Mouse (Mus musculus): ENCODE data around the gene Cyyr1. TPM values are rescaled to one million over a fixed set of nuclear protein-coding genes. Genes with fewer than 3 reads are reported as not detected.
"Not testable (repeated sequence)": the region's sequence is repeated elsewhere in the genome, so short reads cannot be mapped to it uniquely, and the experiment has no call there.

Gene Cyyr1
- polyA plus RNA-seq (2015; fragmentation: Nextera tagmentation; extraction: Ambion mirVana): 6.1 and 6.9 TPM in 2 replicates

- not testable (repeated sequence) for H3K4me1 ChIP-seq (ENCODE audit: control insufficient read depth, insufficient read depth, low read length); H3K27ac ChIP-seq (ENCODE audit: low read length); H3K9ac ChIP-seq (ENCODE audit: low read length); H3K4me2 ChIP-seq (ENCODE audit: low read depth, low read length); H3K4me3 ChIP-seq (ENCODE audit: low read length); H3K9me3 ChIP-seq (replicated peaks; ENCODE audit: control insufficient read depth, low read length); H3K36me3 ChIP-seq (ENCODE audit: control insufficient read depth, insufficient read depth); H3K27me3 ChIP-seq (ENCODE audit: control insufficient read depth, insufficient read depth, low read length); ATAC-seq (replicated peaks; ENCODE audit: extremely low read depth, insufficient read depth, low FRiP score)
- WGBS: 70% methylated on average over 7 of the region's 13 CpGs
Observed at GRCm38 (mm10) chr16:85553297-85553696, at the start of gene Cyyr1. Gene Cyyr1, minus strand, starts transcription at chr16:85553397.

GRCm38 (mm10) chr16:85588844-85589243, 35.6 kb upstream of the Cyyr1 start:
- Histone ChIP-seq H3K4me1 (ENCODE audit: control insufficient read depth, insufficient read depth, low read length) (no peaks in the 10 kb centered on the region), H3K4me2 (ENCODE audit: low read depth, low read length) (no peak overlapping the region), H3K9ac (ENCODE audit: low read length) (no peak overlapping the region), H3K9me3 (replicated peaks; ENCODE audit: control insufficient read depth, low read length) (no peaks in the 10 kb centered on the region), H3K36me3 (ENCODE audit: control insufficient read depth, insufficient read depth) (no peaks in the 10 kb centered on the region), H3K27ac (ENCODE audit: low read length) (no peak overlapping the region), H3K27me3 (ENCODE audit: control insufficient read depth, insufficient read depth, low read length) (no peaks in the 10 kb centered on the region), H3K4me3 (ENCODE audit: low read length) (no peak overlapping the region)
- no peak for ATAC-seq (replicated peaks; ENCODE audit: extremely low read depth, insufficient read depth, low FRiP score)
- 64% methylated on average over 7 of the region's 7 CpGs for WGBS

DNA sequence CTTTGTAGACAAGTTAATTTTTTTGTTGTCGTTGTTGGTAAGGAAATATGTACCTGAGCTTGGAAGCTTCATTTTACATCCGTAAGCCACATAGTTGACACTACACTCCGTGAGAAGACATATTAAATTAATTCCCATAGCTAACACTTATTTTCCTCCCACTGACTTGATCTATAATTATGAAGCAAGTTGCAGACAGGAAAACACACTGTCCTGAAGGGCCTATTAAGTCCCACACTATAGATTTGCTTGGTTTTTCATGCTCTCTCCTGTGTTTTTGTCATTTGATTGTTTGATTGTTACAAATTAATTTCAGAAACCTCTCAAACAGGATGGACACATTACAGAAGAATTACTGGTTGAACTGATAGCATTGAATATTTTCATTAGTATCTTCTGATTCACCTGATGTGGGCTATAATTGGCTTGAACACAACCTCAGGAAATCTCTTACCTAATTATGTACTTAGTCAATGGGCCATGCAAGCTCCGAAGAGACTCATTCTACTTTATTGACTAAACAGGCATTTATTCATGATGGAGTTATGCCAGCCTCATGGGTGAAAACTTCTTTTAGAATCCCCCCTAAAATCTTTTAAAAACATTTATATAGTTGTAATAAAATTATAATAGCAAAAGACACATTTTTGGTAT, 34.5 kb upstream of the Cyyr1 start:
- no peak for ATAC-seq (replicated peaks; ENCODE audit: extremely low read depth, insufficient read depth, low FRiP score)
- Histone ChIP-seq H3K27me3 (ENCODE audit: control insufficient read depth, insufficient read depth, low read length) (no peaks in the 10 kb centered on the region), H3K4me1 (ENCODE audit: control insufficient read depth, insufficient read depth, low read length) (no peaks in the 10 kb centered on the region), H3K27ac (ENCODE audit: low read length) (no peak overlapping the region), H3K4me2 (ENCODE audit: low read depth, low read length) (no peak overlapping the region), H3K4me3 (ENCODE audit: low read length) (no peak overlapping the region), H3K36me3 (ENCODE audit: control insufficient read depth, insufficient read depth) (no peaks in the 10 kb centered on the region), H3K9me3 (replicated peaks; ENCODE audit: control insufficient read depth, low read length) (no peaks in the 10 kb centered on the region), H3K9ac (ENCODE audit: low read length) (no peak overlapping the region)
- 90% methylated on average over 4 of the region's 4 CpGs for WGBS

DNA sequence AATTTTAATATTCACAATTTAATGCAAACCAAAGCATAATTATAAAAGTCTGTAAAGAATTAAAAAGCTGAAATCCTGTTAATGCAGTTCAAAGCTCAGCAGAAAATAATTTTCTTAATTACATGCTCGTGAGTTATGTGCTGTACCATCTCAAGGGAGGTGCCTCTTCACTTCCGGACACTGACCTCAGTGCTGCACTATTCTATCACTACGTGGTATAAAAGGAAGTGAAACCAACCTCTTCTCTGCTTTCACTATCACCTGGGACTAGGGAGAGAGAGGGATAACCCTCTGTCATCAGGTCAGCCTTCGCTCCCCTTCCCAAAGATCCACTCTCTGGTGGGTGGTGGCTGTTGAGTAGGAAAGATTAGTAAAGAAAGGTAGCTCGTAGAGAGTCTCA, 13.3 kb upstream of the Cyyr1 start:
- Histone ChIP-seq H3K4me2 (ENCODE audit: low read depth, low read length) (no peak overlapping the region), H3K4me3 (ENCODE audit: low read length) (no peak overlapping the region), H3K27ac (ENCODE audit: low read length) (no peak overlapping the region), H3K4me1 (ENCODE audit: control insufficient read depth, insufficient read depth, low read length) (no peaks in the 10 kb centered on the region), H3K9me3 (replicated peaks; ENCODE audit: control insufficient read depth, low read length) (no peaks in the 10 kb centered on the region), H3K9ac (ENCODE audit: low read length) (no peak overlapping the region), H3K36me3 (ENCODE audit: control insufficient read depth, insufficient read depth) (no peaks in the 10 kb centered on the region), H3K27me3 (ENCODE audit: control insufficient read depth, insufficient read depth, low read length) (no peaks in the 10 kb centered on the region)
- ATAC-seq (replicated peaks; ENCODE audit: extremely low read depth, insufficient read depth, low FRiP score): no peak
- 72% methylated on average over 5 of the region's 5 CpGs for WGBS

DNA sequence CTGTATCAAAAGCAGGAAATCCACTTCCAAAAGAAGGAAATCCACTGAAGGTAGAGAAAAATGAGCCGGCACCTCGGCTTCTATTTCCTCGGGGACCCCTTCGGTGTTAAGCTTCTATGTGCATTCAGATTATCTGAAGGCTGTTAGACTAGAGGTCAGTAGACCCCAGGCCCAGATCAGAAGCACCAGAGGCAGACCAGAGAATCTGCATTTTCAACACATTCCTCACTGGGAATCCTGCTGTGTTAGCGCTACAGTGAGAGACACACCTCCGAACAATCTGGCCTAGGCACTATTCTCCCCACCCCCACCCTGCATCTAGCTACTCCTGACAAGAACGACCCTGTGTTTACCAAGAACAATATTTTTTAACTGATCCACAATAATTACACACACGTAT, 641 bp upstream of the Cyyr1 start:
- no peak for ATAC-seq (replicated peaks; ENCODE audit: extremely low read depth, insufficient read depth, low FRiP score)
- Histone ChIP-seq H3K9ac (ENCODE audit: low read length) (no peak overlapping the region), H3K27ac (ENCODE audit: low read length) (no peak overlapping the region), H3K4me2 (ENCODE audit: low read depth, low read length) (no peak overlapping the region), H3K9me3 (replicated peaks; ENCODE audit: control insufficient read depth, low read length) (no peaks in the 10 kb centered on the region), H3K36me3 (ENCODE audit: control insufficient read depth, insufficient read depth) (no peaks in the 10 kb centered on the region), H3K4me1 (ENCODE audit: control insufficient read depth, insufficient read depth, low read length) (no peaks in the 10 kb centered on the region), H3K4me3 (ENCODE audit: low read length) (no peak overlapping the region), H3K27me3 (ENCODE audit: control insufficient read depth, insufficient read depth, low read length) (no peaks in the 10 kb centered on the region)
- WGBS: 38% methylated on average over 8 of the region's 8 CpGs

DNA sequence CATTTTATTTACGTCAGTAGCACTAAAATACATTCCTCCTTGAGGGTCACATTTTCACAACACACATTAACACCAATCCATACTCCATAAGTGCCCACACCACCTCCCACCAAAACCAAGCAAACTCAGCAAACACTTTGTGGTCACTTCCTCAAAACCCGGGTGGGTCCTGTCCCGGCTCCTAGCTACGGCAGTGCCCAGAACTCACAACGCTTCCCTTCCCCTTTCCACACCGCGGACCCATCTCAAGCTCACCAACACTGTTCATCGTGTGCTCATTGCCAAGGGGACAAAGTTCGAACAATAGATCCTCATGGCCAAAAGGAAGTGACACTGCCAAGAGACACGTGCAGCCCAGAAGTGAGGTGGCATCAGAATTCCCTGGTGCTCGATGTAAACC, 1.2 kb downstream of the Cyyr1 start:
- WGBS: 83% methylated on average over 1 of the region's 11 CpGs
- H3K4me1 ChIP-seq (ENCODE audit: control insufficient read depth, insufficient read depth, low read length); H3K36me3 ChIP-seq (ENCODE audit: control insufficient read depth, insufficient read depth); H3K4me2 ChIP-seq (ENCODE audit: low read depth, low read length); H3K4me3 ChIP-seq (ENCODE audit: low read length); H3K27me3 ChIP-seq (ENCODE audit: control insufficient read depth, insufficient read depth, low read length); H3K27ac ChIP-seq (ENCODE audit: low read length); ATAC-seq (replicated peaks; ENCODE audit: extremely low read depth, insufficient read depth, low FRiP score); H3K9ac ChIP-seq (ENCODE audit: low read length); H3K9me3 ChIP-seq (replicated peaks; ENCODE audit: control insufficient read depth, low read length): not testable (repeated sequence)

GRCm38 (mm10) chr16:85549971-85550567, 3.1 kb downstream of the Cyyr1 start:
- Histone ChIP-seq H3K9ac (ENCODE audit: low read length) (peak overlapping the region; percentile 75), H3K4me2 (ENCODE audit: low read depth, low read length) (peak overlapping the region; percentile 80), H3K36me3 (ENCODE audit: control insufficient read depth, insufficient read depth) (no peaks in the 10 kb centered on the region), H3K27me3 (ENCODE audit: control insufficient read depth, insufficient read depth, low read length) (no peaks in the 10 kb centered on the region), H3K9me3 (replicated peaks; ENCODE audit: control insufficient read depth, low read length) (no peaks in the 10 kb centered on the region), H3K4me1 (ENCODE audit: control insufficient read depth, insufficient read depth, low read length) (no peaks in the 10 kb centered on the region), H3K27ac (ENCODE audit: low read length) (peak overlapping the region; percentile 59), H3K4me3 (ENCODE audit: low read length) (peak overlapping the region; percentile 65)
- under 1% methylated on average over 25 of the region's 25 CpGs for WGBS
- peak; percentile 55; the same call in 1 of the 2 replicates for ATAC-seq (replicated peaks; ENCODE audit: extremely low read depth, insufficient read depth, low FRiP score)

- H3K27ac ChIP-seq (ENCODE audit: low read length): peak overlapping the region; percentile 69; the same call in 1 of the 2 replicates
- WGBS: 51% methylated on average over 6 of the region's 6 CpGs
Observed at GRCm38 (mm10) chr16:85546519-85546918, 6.7 kb downstream of the Cyyr1 start.

DNA sequence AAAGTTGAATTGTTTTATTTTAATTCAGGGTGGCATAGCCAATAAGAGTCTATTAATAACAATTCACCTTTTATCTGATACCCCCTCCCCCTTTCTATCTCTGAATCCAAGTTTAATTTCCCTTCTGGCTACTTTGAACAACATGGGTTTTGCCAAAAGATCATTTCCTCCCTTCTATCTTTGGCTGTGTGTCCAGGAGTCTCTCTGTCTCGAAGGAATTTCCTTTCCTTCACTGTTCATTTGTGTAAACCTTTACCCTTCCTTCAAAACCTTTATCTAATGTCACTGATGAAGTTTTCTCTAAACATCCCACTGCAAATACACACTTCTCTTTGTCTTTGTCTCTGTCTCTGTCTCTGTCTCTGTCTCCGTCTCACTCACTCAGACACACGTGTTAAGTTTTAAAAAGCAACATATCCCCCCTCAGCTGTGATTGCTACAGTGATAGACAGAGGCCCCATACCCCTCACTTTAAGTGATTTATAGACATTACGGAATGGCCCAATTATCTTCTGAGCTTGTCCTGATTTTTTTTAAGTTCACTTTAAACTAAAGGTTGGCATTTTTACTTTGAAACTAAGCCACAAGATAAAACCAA, 11.4 kb downstream of the Cyyr1 start:
- WGBS: 54% methylated on average over 4 of the region's 4 CpGs
- Histone ChIP-seq H3K4me1 (ENCODE audit: control insufficient read depth, insufficient read depth, low read length) (no peaks in the 10 kb centered on the region), H3K36me3 (ENCODE audit: control insufficient read depth, insufficient read depth) (no peaks in the 10 kb centered on the region), H3K4me2 (ENCODE audit: low read depth, low read length) (no peak overlapping the region), H3K27me3 (ENCODE audit: control insufficient read depth, insufficient read depth, low read length) (no peaks in the 10 kb centered on the region), H3K9ac (ENCODE audit: low read length) (no peak overlapping the region), H3K9me3 (replicated peaks; ENCODE audit: control insufficient read depth, low read length) (no peaks in the 10 kb centered on the region), H3K4me3 (ENCODE audit: low read length) (no peak overlapping the region), H3K27ac (ENCODE audit: low read length) (peak overlapping the region; percentile 61)
- peak; percentile 63 for ATAC-seq (replicated peaks; ENCODE audit: extremely low read depth, insufficient read depth, low FRiP score)

More at GRCm38 (mm10) chr16:85546519-85546918, 6.7 kb downstream of the Cyyr1 start:
- Histone ChIP-seq H3K9me3 (replicated peaks; ENCODE audit: control insufficient read depth, low read length) (no peaks in the 10 kb centered on the region), H3K4me2 (ENCODE audit: low read depth, low read length) (peak overlapping the region; percentile 45; the same call in 1 of the 2 replicates), H3K9ac (ENCODE audit: low read length) (no peak overlapping the region), H3K36me3 (ENCODE audit: control insufficient read depth, insufficient read depth) (no peaks in the 10 kb centered on the region), H3K27me3 (ENCODE audit: control insufficient read depth, insufficient read depth, low read length) (no peaks in the 10 kb centered on the region), H3K4me1 (ENCODE audit: control insufficient read depth, insufficient read depth, low read length) (no peaks in the 10 kb centered on the region), H3K4me3 (ENCODE audit: low read length) (no peak overlapping the region)
- ATAC-seq (replicated peaks; ENCODE audit: extremely low read depth, insufficient read depth, low FRiP score): no peak
